Mouse (Mus musculus) left cerebral cortex, adult 8-10 months (tissue): ENCODE data around the gene Mutyh. TPM values are rescaled to one million over a fixed set of nuclear protein-coding genes. Genes with fewer than 3 reads are reported as not detected.
"Not testable (repeated sequence)": the region's sequence is repeated elsewhere in the genome, so short reads cannot be mapped to it uniquely, and the experiment has no call there.

ENCODE experiments used
- DNase-seq, 2 experiments: peaks; one replicate each; pipeline ENCODE4 v3.0.0; 2022; ENCODE audit warnings: low spot score in 2 of 2
- total RNA-seq, 4 experiments: library from RNA; stranded (reverse); gene quantifications; 2 replicates each; pipeline ENCODE4 v1.2.4; 2022

The Mutyh gene
- total RNA-seq, 4 experiments from 2014 or later = 2.1 to 4.8 (median 2.9) TPM

GRCm38 (mm10) chr4:116820902-116821693, 13.6 kb downstream of the Mutyh start:
- peak in 1 of 2 experiments; percentile 39 for DNase-seq

- DNase-seq = no peak
Observed at GRCm38 (mm10) chr4:116821694-116822016, 14.1 kb downstream of the Mutyh start, which contains the start of gene Hpdl. Gene Hpdl, minus strand, starts transcription at chr4:116821707.

- peak; percentile 61 to 62 for DNase-seq
Observed at GRCm38 (mm10) chr4:116824541-116825004, 17.1 kb downstream of the Mutyh start.

- no peak for DNase-seq
Observed at GRCm38 (mm10) chr4:116827819-116828218, 20.3 kb downstream of the Mutyh start.

- no peak for DNase-seq
Observed at GRCm38 (mm10) chr4:116829364-116830069, 22.0 kb downstream of the Mutyh start.

- DNase-seq = no peak
Observed at GRCm38 (mm10) chr4:116830070-116830368, 22.5 kb downstream of the Mutyh start.

GRCm38 (mm10) chr4:116838999-116839398, 31.5 kb downstream of the Mutyh start:
- no peak for DNase-seq

- DNase-seq = not testable (repeated sequence)
Observed at GRCm38 (mm10) chr4:116840096-116840495, 32.6 kb downstream of the Mutyh start.

GRCm38 (mm10) chr4:116840841-116841240, 33.3 kb downstream of the Mutyh start:
- DNase-seq = no peak

GRCm38 (mm10) chr4:116844324-116844723, 36.8 kb downstream of the Mutyh start:
- no peak for DNase-seq

- DNase-seq = no peak
Observed at GRCm38 (mm10) chr4:116849901-116850300, 42.4 kb downstream of the Mutyh start.

GRCm38 (mm10) chr4:116854286-116854685, 46.8 kb downstream of the Mutyh start:
- no peak for DNase-seq

GRCm38 (mm10) chr4:116857203-116857602, 49.7 kb downstream of the Mutyh start:
- DNase-seq = no peak

GRCm38 (mm10) chr4:116859711-116860110, 52.2 kb downstream of the Mutyh start:
- no peak for DNase-seq

GRCm38 (mm10) chr4:116862023-116862422, 54.5 kb downstream of the Mutyh start:
- no peak for DNase-seq

Other genes with a start within 250 kb of the Mutyh start
- gene Ccdc17, start 211.1 kb upstream of the Mutyh start, total RNA-seq = 1 to 10 TPM; 5.5 to 8.0 (median 7.1) TPM
- 10 to 100 TPM; 26.8 to 28.5 (median 27.2) TPM for gene Nasp, start 179.8 kb upstream of the Mutyh start, total RNA-seq
- gene Akr1a1, start 156.0 kb upstream of the Mutyh start, total RNA-seq = 100 to 1,000 TPM; 426 to 437 (median 430) TPM
- 100 to 1,000 TPM; 171 to 219 (median 193) TPM for gene Prdx1, start 122.2 kb upstream of the Mutyh start, total RNA-seq
- gene Mmachc, start 99.3 kb upstream of the Mutyh start, total RNA-seq = 10 to 100 TPM; 14.0 to 18.4 (median 14.8) TPM
- 1 to 10 TPM; 4.3 to 8.4 (median 6.3) TPM for gene Ccdc163, start 99.2 kb upstream of the Mutyh start, total RNA-seq
- gene Tesk2, start 86.8 kb upstream of the Mutyh start, total RNA-seq = 1 to 10 TPM; 5.1 to 5.8 (median 5.5) TPM
- gene Toe1, start 83 bp upstream of the Mutyh start, total RNA-seq = 10 to 100 TPM; 13.1 to 15.3 (median 14.9) TPM
- gene Hpdl, start 14.0 kb downstream of the Mutyh start, total RNA-seq = 1 to 10 TPM; 1.3 to 1.9 (median 1.7) TPM
- 10 to 100 TPM; 11.4 to 13.9 (median 12.4) TPM for gene Zswim5, start 69.7 kb downstream of the Mutyh start, total RNA-seq
- gene Urod, start 186.7 kb downstream of the Mutyh start, total RNA-seq = 10 to 100 TPM; 62.5 to 75.0 (median 67.2) TPM
- gene Hectd3, start 187.6 kb downstream of the Mutyh start, total RNA-seq = 10 to 100 TPM; 40.3 to 60.2 (median 48.0) TPM
- 10 to 100 TPM; 19.4 to 23.1 (median 22.5) TPM for gene Eif2b3, start 211.7 kb downstream of the Mutyh start, total RNA-seq